Mouse (Mus musculus): ENCODE results near the gene Hoxa6.

DNA sequence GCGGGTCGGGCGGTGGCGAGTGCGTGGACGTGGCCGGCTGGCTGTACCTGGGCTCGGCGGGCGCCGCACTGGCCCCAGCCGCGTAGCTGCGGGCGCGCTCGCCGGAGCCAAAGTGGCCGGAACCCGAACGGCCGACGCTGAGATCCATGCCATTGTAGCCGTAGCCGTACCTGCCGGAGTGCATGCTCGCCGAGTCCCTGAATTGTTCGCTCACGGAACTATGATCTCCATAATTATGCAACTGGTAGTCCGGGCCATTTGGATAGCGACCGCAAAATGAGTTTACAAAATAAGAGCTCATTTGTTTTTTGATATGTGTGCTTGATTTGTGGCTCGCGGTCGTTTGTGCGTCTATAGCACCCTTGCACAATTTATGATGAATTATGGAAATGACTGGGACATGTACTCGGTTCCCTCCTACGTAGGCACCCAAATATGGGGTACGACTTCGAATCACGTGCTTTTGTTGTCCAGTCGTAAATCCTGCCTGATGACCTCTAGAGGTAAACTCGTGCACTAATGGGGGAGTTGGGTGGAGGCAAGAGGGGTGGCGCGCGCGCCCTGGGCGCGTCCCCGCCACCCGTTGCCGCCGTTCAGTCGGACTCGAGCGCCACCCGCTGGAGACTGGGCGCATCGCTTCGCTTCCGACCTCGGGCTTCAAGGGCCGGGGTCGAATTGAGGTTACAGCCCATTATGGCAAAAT lies 4.3 kb downstream of the Hoxa6 start, which contains the start of gene Hoxa5:
- TF ChIP-seq GABPA (IDR thresholded peaks at IDR 0.05; ENCODE audit: low read depth, low read length): no peak
- TF ChIP-seq CHD1 (IDR thresholded peaks at IDR 0.05; ENCODE audit: low read depth, low read length): no peak
- no peak for TF ChIP-seq EP300 (IDR thresholded peaks at IDR 0.05; ENCODE audit: low read depth in 1 of 2, low read length in 2 of 2)
- no peak for TF ChIP-seq USF2 (IDR thresholded peaks at IDR 0.05; ENCODE audit: borderline replicate concordance in 1 of 2, insufficient read depth in 1 of 2, low read depth in 1 of 2, low read length in 2 of 2)
- no peak for TF ChIP-seq RCOR1 (IDR thresholded peaks at IDR 0.05; ENCODE audit: low read depth, low read length)
- TF ChIP-seq CTCF (IDR thresholded peaks at IDR 0.05 in 2 of 3, conservative IDR thresholded peaks at IDR 0.05 in 1 of 3; ENCODE audit: control insufficient read depth in 1 of 3, insufficient read depth in 1 of 3, low read depth in 2 of 3, low read length in 3 of 3, poor library complexity in 1 of 3, severe bottlenecking in 1 of 3): no peak
- no peak for TF ChIP-seq MAZ (IDR thresholded peaks at IDR 0.05; ENCODE audit: low read depth, low read length)
- no peak for TF ChIP-seq MYC (IDR thresholded peaks at IDR 0.05; ENCODE audit: low read depth, low read length)
- TF ChIP-seq MAFK (IDR thresholded peaks at IDR 0.05; ENCODE audit: borderline replicate concordance, low read depth, low read length): no peak
- TF ChIP-seq UBTF (IDR thresholded peaks at IDR 0.05; ENCODE audit: borderline replicate concordance, insufficient read depth, low read depth, low read length): no peak
- no peak for TF ChIP-seq MAX (IDR thresholded peaks at IDR 0.05; ENCODE audit: low read length)
- TF ChIP-seq E2F4 (IDR thresholded peaks at IDR 0.05; ENCODE audit: borderline replicate concordance, low read depth, low read length): no peak
- no peak for TF ChIP-seq ELF1 (IDR thresholded peaks at IDR 0.05; ENCODE audit: low read depth, low read length)

Measured in MEL (cell line).